Mouse (Mus musculus): ENCODE data around the gene Gtsf1l. TPM values are rescaled to one million over a fixed set of nuclear protein-coding genes. Genes with fewer than 3 reads are reported as not detected.

The Gtsf1l gene
- 0.35 TPM in 1 of 2 replicates, not detected in the other for polyA plus RNA-seq (2014; fragmentation: Nextera tagmentation; extraction: Ambion mirVana)

GRCm38 (mm10) chr2:163087728-163088127, at the start of gene Gtsf1l:
Gene Gtsf1l, minus strand, starts transcription at chr2:163087855.
- no peaks in the 10 kb centered on the region for H3K9me3 ChIP-seq (ENCODE audit: control insufficient read depth, low read length)
- no peak within 1 kb of the TSS for H3K4me2 ChIP-seq (ENCODE audit: low read depth, low read length, severe bottlenecking)
- no peak within 1 kb of the TSS for H3K9ac ChIP-seq (ENCODE audit: low read length)
- no peak within 1 kb of the TSS for H3K27ac ChIP-seq (ENCODE audit: low read depth, low read length)
- H3K36me3 ChIP-seq (ENCODE audit: control insufficient read depth, insufficient read depth, low read length), result no peaks in the 10 kb centered on the region
- H3K4me1 ChIP-seq (replicated peaks; ENCODE audit: control insufficient read depth, insufficient read depth, low read length), result no peaks in the 10 kb centered on the region
- no peak within 1 kb of the TSS for H3K4me3 ChIP-seq (ENCODE audit: low read depth, low read length)
- ATAC-seq (replicated peaks; ENCODE audit: low FRiP score), result no peak
- no peaks in the 10 kb centered on the region for H3K27me3 ChIP-seq (ENCODE audit: control insufficient read depth, insufficient read depth, low read length)
- WGBS, result 92% methylated on average over 9 of the region's 9 CpGs
- DNase-seq (ENCODE audit: low spot score), result no peak

DNA sequence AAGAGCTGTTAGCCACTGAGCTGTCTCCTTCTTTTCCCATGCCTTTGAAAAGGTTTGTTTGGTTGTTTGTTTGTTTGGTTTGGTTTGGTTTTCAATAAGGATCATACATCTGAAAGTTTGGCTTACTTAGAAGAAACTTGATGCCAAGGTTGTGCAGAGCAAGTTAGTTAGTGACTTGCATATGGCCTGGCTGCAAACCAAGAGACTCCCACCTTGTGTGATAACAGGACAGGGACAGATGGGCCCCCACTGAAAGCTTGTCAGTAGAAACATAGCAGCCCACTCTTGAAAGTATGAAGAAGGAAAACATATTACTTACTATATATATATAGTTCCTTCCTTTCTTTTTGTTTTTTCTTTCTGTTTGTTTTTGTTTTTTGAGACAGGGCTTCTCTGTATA, 49.3 kb upstream of the Gtsf1l start:
- H3K9ac ChIP-seq (ENCODE audit: low read length), result no peak overlapping the region
- H3K4me3 ChIP-seq (ENCODE audit: low read depth, low read length), result no peak overlapping the region
- no peaks in the 10 kb centered on the region for H3K9me3 ChIP-seq (ENCODE audit: control insufficient read depth, low read length)
- H3K4me1 ChIP-seq (replicated peaks; ENCODE audit: control insufficient read depth, insufficient read depth, low read length), result no peaks in the 10 kb centered on the region
- no peak for DNase-seq (ENCODE audit: low spot score)
- ATAC-seq (replicated peaks; ENCODE audit: low FRiP score), result no peak
- H3K36me3 ChIP-seq (ENCODE audit: control insufficient read depth, insufficient read depth, low read length), result no peaks in the 10 kb centered on the region
- H3K4me2 ChIP-seq (ENCODE audit: low read depth, low read length, severe bottlenecking), result no peak overlapping the region
- H3K27me3 ChIP-seq (ENCODE audit: control insufficient read depth, insufficient read depth, low read length), result no peaks in the 10 kb centered on the region
- H3K27ac ChIP-seq (ENCODE audit: low read depth, low read length), result no peak overlapping the region

DNA sequence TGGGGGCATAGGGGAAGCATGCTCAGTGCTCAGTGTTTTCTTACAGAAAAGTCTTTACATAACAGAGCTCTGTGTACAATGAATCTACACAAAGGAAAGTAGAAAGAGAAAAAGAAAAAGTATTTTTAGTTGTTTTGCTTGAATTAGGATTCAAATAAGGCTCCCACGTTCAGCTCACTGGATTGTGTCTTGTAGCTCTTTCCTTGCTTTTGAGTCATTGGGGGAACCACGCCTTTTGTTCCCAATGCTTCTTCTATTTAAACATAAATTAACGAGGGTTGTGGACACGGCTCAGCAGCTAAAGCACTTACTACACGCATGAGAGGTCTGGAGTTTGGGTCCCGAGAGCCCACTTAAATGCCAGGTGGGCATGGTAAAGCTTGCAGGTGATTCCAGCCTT, 48.3 kb upstream of the Gtsf1l start:
- H3K9ac ChIP-seq (ENCODE audit: low read length), result no peak overlapping the region
- H3K4me3 ChIP-seq (ENCODE audit: low read depth, low read length), result no peak overlapping the region
- ATAC-seq (replicated peaks; ENCODE audit: low FRiP score), result no peak
- H3K9me3 ChIP-seq (ENCODE audit: control insufficient read depth, low read length), result no peaks in the 10 kb centered on the region
- H3K27ac ChIP-seq (ENCODE audit: low read depth, low read length), result no peak overlapping the region
- H3K36me3 ChIP-seq (ENCODE audit: control insufficient read depth, insufficient read depth, low read length), result no peaks in the 10 kb centered on the region
- H3K4me1 ChIP-seq (replicated peaks; ENCODE audit: control insufficient read depth, insufficient read depth, low read length), result no peaks in the 10 kb centered on the region
- no peaks in the 10 kb centered on the region for H3K27me3 ChIP-seq (ENCODE audit: control insufficient read depth, insufficient read depth, low read length)
- no peak overlapping the region for H3K4me2 ChIP-seq (ENCODE audit: low read depth, low read length, severe bottlenecking)
- 45% methylated on average over 6 of the region's 6 CpGs for WGBS
- DNase-seq (ENCODE audit: low spot score), result no peak

DNA sequence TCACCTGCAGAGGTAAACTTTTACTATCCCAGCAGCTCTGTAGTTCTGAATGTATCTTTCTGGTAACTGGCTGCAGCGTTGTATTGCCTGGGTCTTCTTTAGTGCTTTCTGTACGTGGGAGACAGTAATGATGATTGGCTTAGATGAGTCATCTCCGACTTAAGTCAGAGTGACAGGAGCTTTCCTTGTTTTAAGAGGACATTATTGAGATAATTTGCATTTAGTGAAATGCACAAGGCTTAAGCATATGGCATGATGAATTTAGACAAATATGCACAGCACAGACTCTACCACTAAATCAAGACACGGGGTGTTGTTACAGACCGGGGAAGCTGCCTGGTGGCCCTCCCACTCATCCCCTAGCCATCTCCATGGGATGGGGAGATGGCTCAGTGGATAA, 44.7 kb upstream of the Gtsf1l start:
- Histone ChIP-seq H3K27me3 (ENCODE audit: control insufficient read depth, insufficient read depth, low read length) (no peaks in the 10 kb centered on the region), H3K36me3 (ENCODE audit: control insufficient read depth, insufficient read depth, low read length) (no peaks in the 10 kb centered on the region), H3K4me2 (ENCODE audit: low read depth, low read length, severe bottlenecking) (no peak overlapping the region), H3K27ac (ENCODE audit: low read depth, low read length) (no peak overlapping the region), H3K4me3 (ENCODE audit: low read depth, low read length) (no peak overlapping the region), H3K4me1 (replicated peaks; ENCODE audit: control insufficient read depth, insufficient read depth, low read length) (no peaks in the 10 kb centered on the region), H3K9ac (ENCODE audit: low read length) (no peak overlapping the region), H3K9me3 (ENCODE audit: control insufficient read depth, low read length) (no peaks in the 10 kb centered on the region)
- no peak for ATAC-seq (replicated peaks; ENCODE audit: low FRiP score)
- no peak for DNase-seq (ENCODE audit: low spot score)
- WGBS, result 91% methylated on average over 5 of the region's 5 CpGs

DNA sequence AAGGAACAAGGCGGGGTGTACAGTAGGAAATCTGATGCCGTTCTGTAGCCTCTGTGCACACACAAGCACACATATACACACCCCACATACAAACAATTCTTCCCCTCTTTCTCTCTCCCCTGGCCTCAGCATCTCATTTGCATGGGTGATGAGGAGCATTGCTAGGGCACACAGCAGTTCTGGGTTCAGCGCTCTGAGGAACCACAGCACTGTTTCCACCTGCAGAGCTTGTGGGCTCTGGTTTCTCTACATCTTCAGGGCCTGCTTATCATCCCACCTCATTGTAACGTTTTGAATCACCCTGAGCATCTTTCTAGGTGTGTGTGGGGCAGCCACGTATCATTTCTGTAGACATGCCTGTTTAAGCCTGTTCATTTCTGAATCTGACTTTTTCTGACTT, 43.2 kb upstream of the Gtsf1l start:
- no peak overlapping the region for H3K9ac ChIP-seq (ENCODE audit: low read length)
- DNase-seq (ENCODE audit: low spot score), result no peak
- H3K4me2 ChIP-seq (ENCODE audit: low read depth, low read length, severe bottlenecking), result no peak overlapping the region
- H3K4me1 ChIP-seq (replicated peaks; ENCODE audit: control insufficient read depth, insufficient read depth, low read length), result no peaks in the 10 kb centered on the region
- H3K4me3 ChIP-seq (ENCODE audit: low read depth, low read length), result no peak overlapping the region
- H3K36me3 ChIP-seq (ENCODE audit: control insufficient read depth, insufficient read depth, low read length), result no peaks in the 10 kb centered on the region
- no peak overlapping the region for H3K27ac ChIP-seq (ENCODE audit: low read depth, low read length)
- no peak for ATAC-seq (replicated peaks; ENCODE audit: low FRiP score)
- H3K9me3 ChIP-seq (ENCODE audit: control insufficient read depth, low read length), result no peaks in the 10 kb centered on the region
- 79% methylated on average over 5 of the region's 5 CpGs for WGBS
- no peaks in the 10 kb centered on the region for H3K27me3 ChIP-seq (ENCODE audit: control insufficient read depth, insufficient read depth, low read length)

DNA sequence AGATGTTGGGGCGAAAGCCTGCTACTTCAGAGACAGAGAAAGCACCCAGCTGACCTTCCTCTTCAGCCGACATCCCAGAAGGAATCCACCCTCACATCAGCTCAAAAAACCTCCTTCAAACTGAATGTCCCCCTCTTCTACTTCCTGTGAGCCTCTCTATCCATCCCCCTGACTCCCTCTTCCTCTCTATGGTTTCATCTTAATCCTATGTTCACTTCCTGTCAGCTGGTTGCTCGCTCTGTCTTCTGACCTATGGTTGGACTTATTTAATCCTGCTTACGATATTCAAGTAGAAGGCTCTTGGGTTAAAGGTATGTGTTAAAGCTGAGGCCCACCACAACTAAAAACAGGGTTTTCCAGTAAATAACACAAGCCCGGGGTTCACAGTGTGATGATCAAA, 35.8 kb upstream of the Gtsf1l start:
- Histone ChIP-seq H3K9ac (ENCODE audit: low read length) (no peak overlapping the region), H3K4me3 (ENCODE audit: low read depth, low read length) (no peak overlapping the region), H3K9me3 (ENCODE audit: control insufficient read depth, low read length) (no peaks in the 10 kb centered on the region), H3K36me3 (ENCODE audit: control insufficient read depth, insufficient read depth, low read length) (no peaks in the 10 kb centered on the region), H3K27ac (ENCODE audit: low read depth, low read length) (no peak overlapping the region), H3K4me1 (replicated peaks; ENCODE audit: control insufficient read depth, insufficient read depth, low read length) (no peaks in the 10 kb centered on the region; the same call in 1 of the 2 replicates), H3K27me3 (ENCODE audit: control insufficient read depth, insufficient read depth, low read length) (no peaks in the 10 kb centered on the region), H3K4me2 (ENCODE audit: low read depth, low read length, severe bottlenecking) (no peak overlapping the region)
- DNase-seq (ENCODE audit: low spot score) (no peak), ATAC-seq (replicated peaks; ENCODE audit: low FRiP score) (no peak)
- 87% methylated on average over 5 of the region's 5 CpGs for WGBS

GRCm38 (mm10) chr2:163122319-163122718, 34.7 kb upstream of the Gtsf1l start:
- Histone ChIP-seq H3K9ac (ENCODE audit: low read length) (no peak overlapping the region), H3K4me3 (ENCODE audit: low read depth, low read length) (no peak overlapping the region), H3K27ac (ENCODE audit: low read depth, low read length) (no peak overlapping the region), H3K4me1 (replicated peaks; ENCODE audit: control insufficient read depth, insufficient read depth, low read length) (no peaks in the 10 kb centered on the region; the same call in 1 of the 2 replicates), H3K4me2 (ENCODE audit: low read depth, low read length, severe bottlenecking) (no peak overlapping the region), H3K36me3 (ENCODE audit: control insufficient read depth, insufficient read depth, low read length) (no peaks in the 10 kb centered on the region), H3K9me3 (ENCODE audit: control insufficient read depth, low read length) (no peaks in the 10 kb centered on the region), H3K27me3 (ENCODE audit: control insufficient read depth, insufficient read depth, low read length) (no peaks in the 10 kb centered on the region)
- 31% methylated on average over 9 of the region's 9 CpGs for WGBS
- DNase-seq (ENCODE audit: low spot score), result peak; percentile 66
- peak; percentile 88 for ATAC-seq (replicated peaks; ENCODE audit: low FRiP score)

GRCm38 (mm10) chr2:163121353-163121660, 33.7 kb upstream of the Gtsf1l start:
- 84% methylated on average over 3 of the region's 3 CpGs for WGBS
- Histone ChIP-seq H3K27me3 (ENCODE audit: control insufficient read depth, insufficient read depth, low read length) (no peaks in the 10 kb centered on the region), H3K36me3 (ENCODE audit: control insufficient read depth, insufficient read depth, low read length) (no peaks in the 10 kb centered on the region), H3K4me1 (replicated peaks; ENCODE audit: control insufficient read depth, insufficient read depth, low read length) (no peaks in the 10 kb centered on the region; the same call in 1 of the 2 replicates), H3K9me3 (ENCODE audit: control insufficient read depth, low read length) (no peaks in the 10 kb centered on the region), H3K27ac (ENCODE audit: low read depth, low read length) (no peak overlapping the region), H3K9ac (ENCODE audit: low read length) (no peak overlapping the region), H3K4me2 (ENCODE audit: low read depth, low read length, severe bottlenecking) (no peak overlapping the region), H3K4me3 (ENCODE audit: low read depth, low read length) (no peak overlapping the region)
- ATAC-seq (replicated peaks; ENCODE audit: low FRiP score) (no peak), DNase-seq (ENCODE audit: low spot score) (no peak)

GRCm38 (mm10) chr2:163120626-163121352, 33.1 kb upstream of the Gtsf1l start:
- 74% methylated on average over 15 of the region's 15 CpGs for WGBS
- Histone ChIP-seq H3K4me3 (ENCODE audit: low read depth, low read length) (no peak overlapping the region), H3K9ac (ENCODE audit: low read length) (no peak overlapping the region), H3K27me3 (ENCODE audit: control insufficient read depth, insufficient read depth, low read length) (no peaks in the 10 kb centered on the region), H3K9me3 (ENCODE audit: control insufficient read depth, low read length) (no peaks in the 10 kb centered on the region), H3K4me2 (ENCODE audit: low read depth, low read length, severe bottlenecking) (no peak overlapping the region), H3K4me1 (replicated peaks; ENCODE audit: control insufficient read depth, insufficient read depth, low read length) (no peaks in the 10 kb centered on the region; the same call in 1 of the 2 replicates), H3K36me3 (ENCODE audit: control insufficient read depth, insufficient read depth, low read length) (no peaks in the 10 kb centered on the region), H3K27ac (ENCODE audit: low read depth, low read length) (no peak overlapping the region)
- no peak for DNase-seq (ENCODE audit: low spot score)
- no peak for ATAC-seq (replicated peaks; ENCODE audit: low FRiP score)

Data from forebrain, embryonic 11.5 days (tissue).